22 mouse cellular contexts compared by ENCODE assay signal in genomic region chr16:49657182-49657581, GRCm38 (mm10). TPM values are rescaled to one million over a fixed set of nuclear protein-coding genes. Genes with fewer than 3 reads are reported as not detected.
DNase-seq lines count a peak whose midpoint lies in the region; ATAC-seq and TF ChIP-seq lines count a peak whose summit lies in the region.
"Had no signal": no experiment of that assay in that cellular context is flagged by ENCODE, and none has a peak within 500 bp of the region (broad histone marks: within the 10 kb centered on the region; RNA-seq: fewer than 3 reads in every experiment).

No protein-coding gene starts in this region.

- ATAC-seq in midbrain, embryonic 14.5 days (ENCODE audit: low FRiP score, low TSS enrichment): no peak
- ATAC-seq: forebrain, postnatal 0 days; hindbrain, embryonic 16.5 days; Patski had no signal

- no peak overlapping the region for H3K4me3 ChIP-seq in gastrocnemius, adult 2 months
- no peak overlapping the region for H3K4me3 ChIP-seq in midbrain, embryonic 14.5 days (replicated peaks; ENCODE audit: low read depth, low read length)
- H3K4me3 ChIP-seq: embryonic facial prominence, embryonic 13.5 days; forebrain, embryonic 12.5 days; heart, embryonic 13.5 days; hindbrain, embryonic 12.5 days had no signal

- peak; percentile 4; the same call in 1 of the 2 replicates for TF ChIP-seq CTCF in gastrocnemius, adult 2 months (IDR thresholded peaks at IDR 0.05)

- no peak overlapping the region for H3K9ac ChIP-seq in midbrain, embryonic 14.5 days (replicated peaks; ENCODE audit: low read length)
- H3K9ac ChIP-seq: embryonic facial prominence, embryonic 13.5 days; forebrain, embryonic 12.5 days; forebrain, postnatal 0 days; heart, embryonic 13.5 days; hindbrain, embryonic 12.5 days had no signal

- no peaks in the 10 kb centered on the region for H3K9me3 ChIP-seq in midbrain, embryonic 14.5 days (ENCODE audit: control insufficient read depth, low read length)
- H3K9me3 ChIP-seq: embryonic facial prominence, embryonic 13.5 days; forebrain, embryonic 12.5 days; heart, embryonic 13.5 days; hindbrain, embryonic 12.5 days had no signal

- no peaks in the 10 kb centered on the region for H3K4me1 ChIP-seq in midbrain, embryonic 14.5 days (ENCODE audit: control insufficient read depth, insufficient read depth, low read length)
- H3K4me1 ChIP-seq: forebrain, embryonic 12.5 days; heart, embryonic 13.5 days; hindbrain, embryonic 12.5 days had no signal

- intact Hi-C loops in gastrocnemius, adult 2 months (cut with DNase I): no loop called here

- H3K27ac ChIP-seq in gastrocnemius, adult 2 months: no peak overlapping the region
- H3K27ac ChIP-seq in midbrain, embryonic 14.5 days (replicated peaks; ENCODE audit: low read depth, low read length): no peak overlapping the region
- H3K27ac ChIP-seq: embryonic facial prominence, embryonic 13.5 days; forebrain, embryonic 12.5 days; heart, embryonic 13.5 days; hindbrain, embryonic 12.5 days had no signal

- no peaks in the 10 kb centered on the region for H3K27me3 ChIP-seq in midbrain, embryonic 14.5 days (ENCODE audit: control insufficient read depth, insufficient read depth, low read length)
- H3K27me3 ChIP-seq: embryonic facial prominence, embryonic 13.5 days; forebrain, embryonic 12.5 days; heart, embryonic 13.5 days; hindbrain, embryonic 12.5 days had no signal

- no peak for DNase-seq in gastrocnemius, adult 2 months
- DNase-seq in gastrocnemius, postnatal 25 days: no peak
- DNase-seq in kidney, adult 8-10 months: peak; percentile 21 to 26
- no peak for DNase-seq in kidney, postnatal 14 days
- peak; percentile 3 for DNase-seq in thymus, postnatal 14 days
- DNase-seq in thymus, postnatal 0 days (ENCODE audit: low spot score): no peak
- DNase-seq in midbrain, embryonic 14.5 days: no peak
- DNase-seq in heart, postnatal 4 days: no peak
- DNase-seq: adrenal gland, postnatal 14 days; cerebellum, adult 18-20 months; cerebellum, adult 9-11 months; cerebellum, postnatal 36 days; forebrain, postnatal 0 days; gastrocnemius, postnatal 36 days; heart, adult 11 months; heart, postnatal 36 days had no signal

- H3K36me3 ChIP-seq in midbrain, embryonic 14.5 days (ENCODE audit: control insufficient read depth, insufficient read depth, low read length): no peaks in the 10 kb centered on the region
- H3K36me3 ChIP-seq: embryonic facial prominence, embryonic 13.5 days; forebrain, embryonic 12.5 days; heart, embryonic 13.5 days; hindbrain, embryonic 12.5 days had no signal

- no peak overlapping the region for H3K4me2 ChIP-seq in midbrain, embryonic 14.5 days (ENCODE audit: low read length)
- H3K4me2 ChIP-seq: embryonic facial prominence, embryonic 13.5 days; forebrain, embryonic 12.5 days; heart, embryonic 13.5 days; hindbrain, embryonic 12.5 days had no signal

- WGBS in midbrain, embryonic 14.5 days: 95% methylated on average over 4 of the region's 4 CpGs

RNA-seq across cellular contexts. Expression of gene Ift57, which starts 41.9 kb away (rescaled TPM):
- total RNA-seq in gastrocnemius, adult 2 months (2021): 1 to 10 TPM; 7.9 to 8.6 TPM
- total RNA-seq in gastrocnemius, postnatal 25 days (2021): 1 to 10 TPM; 5.4 to 5.5 TPM
- polyA plus RNA-seq in thymus, postnatal 0 days (2015; fragmentation: Nextera tagmentation; extraction: Ambion mirVana): 31.2 and 32.1 TPM in 2 replicates
- polyA plus RNA-seq in midbrain, embryonic 14.5 days (2014; fragmentation: Nextera tagmentation; extraction: Ambion mirVana): 35.9 and 45.1 TPM in 2 replicates
- total RNA-seq in heart, postnatal 4 days (2021): 10 to 100 TPM; 13.9 to 16.7 TPM

Comparison
In these comparisons a context has a peak if more than half of its experiments do, and no peak if none do; other contexts are left out.
1. DNase-seq: peak in kidney, adult 8-10 months (2 of 2) and thymus, postnatal 14 days (single experiment); none in gastrocnemius, adult 2 months (single experiment), gastrocnemius, postnatal 25 days (single experiment), kidney, postnatal 14 days (single experiment), thymus, postnatal 0 days (single experiment), midbrain, embryonic 14.5 days (single experiment) and heart, postnatal 4 days (single experiment).